Mouse (Mus musculus) cerebellum, postnatal 25 days (tissue): ENCODE data around the gene Clint1.
A peak's percentile ranks its signal among the peaks of the same experiment; 100 is the strongest.
"Not testable (repeated sequence)": the region's sequence is repeated elsewhere in the genome, so short reads cannot be mapped to it uniquely, and the experiment has no call there.

Experiments used
- DNase-seq, 2 experiments: peaks; one replicate each; pipeline ENCODE4 v3.0.0; 2021; ENCODE audit warnings: mixed read lengths in 2 of 2

The Clint1 gene

GRCm38 (mm10) chr11:45849203-45849602 lies 2.6 kb upstream of the Clint1 start:
- no peak for DNase-seq

- no peak for DNase-seq
Observed at GRCm38 (mm10) chr11:45849859-45850258, 2.0 kb upstream of the Clint1 start.

- DNase-seq: no peak
Observed at GRCm38 (mm10) chr11:45850317-45850716, 1.5 kb upstream of the Clint1 start.

GRCm38 (mm10) chr11:45852124-45852994 lies 508 bp downstream of the Clint1 start:
- no peak for DNase-seq

- no peak for DNase-seq
Observed at GRCm38 (mm10) chr11:45852995-45853317, 1.1 kb downstream of the Clint1 start.

GRCm38 (mm10) chr11:45853916-45854315 lies 2.1 kb downstream of the Clint1 start:
- DNase-seq: no peak

GRCm38 (mm10) chr11:45854381-45854780 lies 2.5 kb downstream of the Clint1 start:
- no peak for DNase-seq

- no peak for DNase-seq
Observed at GRCm38 (mm10) chr11:45855407-45856148, 3.7 kb downstream of the Clint1 start.

- no peak for DNase-seq
Observed at GRCm38 (mm10) chr11:45856149-45856516, 4.3 kb downstream of the Clint1 start.

GRCm38 (mm10) chr11:45861334-45861733 lies 9.5 kb downstream of the Clint1 start:
- DNase-seq: no peak

- DNase-seq: no peak
Observed at GRCm38 (mm10) chr11:45864409-45864808, 12.6 kb downstream of the Clint1 start.

- no peak for DNase-seq
Observed at GRCm38 (mm10) chr11:45865861-45866260, 14.0 kb downstream of the Clint1 start.

GRCm38 (mm10) chr11:45866534-45866933 lies 14.7 kb downstream of the Clint1 start:
- DNase-seq: no peak

GRCm38 (mm10) chr11:45873666-45874065 lies 21.8 kb downstream of the Clint1 start:
- DNase-seq: no peak

- no peak for DNase-seq
Observed at GRCm38 (mm10) chr11:45874251-45874650, 22.4 kb downstream of the Clint1 start.

GRCm38 (mm10) chr11:45875351-45875935 lies 23.6 kb downstream of the Clint1 start:
- no peak for DNase-seq

GRCm38 (mm10) chr11:45876036-45876435 lies 24.2 kb downstream of the Clint1 start:
- DNase-seq: no peak

GRCm38 (mm10) chr11:45879366-45879765 lies 27.5 kb downstream of the Clint1 start:
- not testable (repeated sequence) for DNase-seq

GRCm38 (mm10) chr11:45881026-45881682 lies 29.3 kb downstream of the Clint1 start:
- peak in 1 of 2 experiments; percentile 35 for DNase-seq

GRCm38 (mm10) chr11:45881683-45882068 lies 29.8 kb downstream of the Clint1 start:
- DNase-seq: no peak

- DNase-seq: no peak
Observed at GRCm38 (mm10) chr11:45883270-45883931, 31.6 kb downstream of the Clint1 start.

- DNase-seq: peak in 1 of 2 experiments; percentile 12
Observed at GRCm38 (mm10) chr11:45884029-45884428, 32.2 kb downstream of the Clint1 start.
